ENCODE assay signal across 17 mouse cellular contexts in genomic region chr5:90458727-90459126, GRCm38 (mm10). TPM values are rescaled to one million over a fixed set of nuclear protein-coding genes. Genes with fewer than 3 reads are reported as not detected.
"Had no signal": no experiment of that assay in that cellular context is flagged by ENCODE, and none has a peak within 500 bp of the region (broad histone marks: within the 10 kb centered on the region; RNA-seq: fewer than 3 reads in every experiment).

No protein-coding gene starts in this region.

- H3K4me1 ChIP-seq: limb, embryonic 10.5 days; liver, embryonic 15.5 days; lung, embryonic 15.5 days; midbrain, embryonic 10.5 days; neural tube, embryonic 15.5 days had no signal

- H3K9ac ChIP-seq: liver, embryonic 15.5 days; lung, embryonic 15.5 days; neural tube, embryonic 15.5 days had no signal

- H3K36me3 ChIP-seq: limb, embryonic 10.5 days; liver, embryonic 15.5 days; lung, embryonic 15.5 days; midbrain, embryonic 10.5 days; neural tube, embryonic 15.5 days had no signal

- H3K27ac ChIP-seq: left cerebral cortex, adult 2 months; limb, embryonic 10.5 days; liver, embryonic 15.5 days; lung, embryonic 15.5 days; midbrain, embryonic 10.5 days; neural tube, embryonic 15.5 days had no signal

- H3K27me3 ChIP-seq: liver, embryonic 15.5 days; lung, embryonic 15.5 days; neural tube, embryonic 15.5 days had no signal

- DNase-seq: kidney, adult 18-20 months; kidney, postnatal 14 days; lung, postnatal 36 days; midbrain, embryonic 14.5 days; right cerebral cortex, adult 18-20 months; right cerebral cortex, postnatal 25 days; thymus, adult 2 months; thymus, postnatal 25 days had no signal

- H3K9me3 ChIP-seq: limb, embryonic 10.5 days; liver, embryonic 15.5 days; lung, embryonic 15.5 days; midbrain, embryonic 10.5 days; neural tube, embryonic 15.5 days had no signal

- H3K4me3 ChIP-seq: left cerebral cortex, adult 2 months; limb, embryonic 10.5 days; liver, embryonic 15.5 days; lung, embryonic 15.5 days; midbrain, embryonic 10.5 days; myocyte; neural tube, embryonic 15.5 days had no signal

- H3K4me2 ChIP-seq: liver, embryonic 11.5 days; liver, embryonic 15.5 days; lung, embryonic 15.5 days; neural tube, embryonic 15.5 days had no signal

RNA-seq across cellular contexts. Expression of gene Alb, which starts 2.0 kb away (rescaled TPM):
- polyA plus RNA-seq: limb, embryonic 10.5 days; midbrain, embryonic 10.5 days; midbrain, embryonic 14.5 days; myocyte; small intestine, adult 2 months had no signal

RNA-seq across cellular contexts. Expression of gene Afp, which starts 31.8 kb away (rescaled TPM):
- polyA plus RNA-seq: midbrain, embryonic 14.5 days had no signal
